Mouse (Mus musculus) CD4-positive helper T cell, adult 2 months (primary cell): Measurements from ENCODE around the gene Mbtd1.

Source experiments
- DNase-seq: peaks from one replicate; pipeline ENCODE4 v3.0.0-alpha.2; 2012; ENCODE audit warnings: low read depth, missing footprints, low spot score

Gene Mbtd1

GRCm38 (mm10) chr11:93948887-93949567, 63.4 kb downstream of the Mbtd1 start:
- DNase-seq: no peak

DNA sequence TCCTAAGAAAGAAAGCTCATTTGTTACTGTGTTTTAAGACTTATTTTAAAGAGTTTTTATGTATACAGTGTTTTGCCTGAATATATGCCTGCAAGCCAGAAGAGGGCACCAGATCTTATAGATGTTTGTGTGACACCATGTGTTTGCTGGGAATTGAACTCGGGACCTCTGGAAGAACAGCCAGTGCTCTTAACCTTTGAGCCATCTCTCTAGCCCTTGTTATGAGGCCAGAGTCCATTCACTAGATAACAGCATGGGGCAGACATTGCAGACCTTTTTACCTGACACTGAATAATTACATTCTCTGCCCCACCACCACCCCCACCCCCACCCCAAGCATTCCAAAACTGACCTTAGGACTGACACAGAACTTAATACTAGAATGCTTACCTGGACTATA, 64.4 kb downstream of the Mbtd1 start:
- no peak for DNase-seq

DNA sequence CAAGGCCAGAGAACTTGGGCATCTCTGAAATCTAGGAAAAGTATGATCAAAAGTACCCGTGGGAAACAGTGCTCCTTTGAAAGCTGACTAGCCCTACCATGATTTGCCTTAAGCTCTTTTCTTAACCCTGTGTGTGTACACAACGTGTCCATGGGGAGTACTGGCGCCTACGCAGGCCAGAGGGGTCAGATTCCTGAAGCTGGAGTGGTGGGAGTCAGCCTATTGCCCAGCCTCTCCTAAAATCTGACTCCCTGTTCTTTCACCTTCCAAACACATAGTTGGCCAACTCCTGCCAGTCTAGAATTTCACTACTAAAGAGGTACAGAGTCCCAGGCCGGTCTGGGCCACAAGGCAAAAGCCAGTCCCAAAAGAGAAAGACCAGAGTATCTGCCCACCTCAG, 66.7 kb downstream of the Mbtd1 start:
- no peak for DNase-seq

- DNase-seq: peak; percentile 33
These were observed 69.1 kb downstream of the Mbtd1 start for GRCm38 (mm10) chr11:93954738-93955255.

- peak; percentile 93 for DNase-seq
These were observed 69.9 kb downstream of the Mbtd1 start for GRCm38 (mm10) chr11:93955256-93956150.

DNA sequence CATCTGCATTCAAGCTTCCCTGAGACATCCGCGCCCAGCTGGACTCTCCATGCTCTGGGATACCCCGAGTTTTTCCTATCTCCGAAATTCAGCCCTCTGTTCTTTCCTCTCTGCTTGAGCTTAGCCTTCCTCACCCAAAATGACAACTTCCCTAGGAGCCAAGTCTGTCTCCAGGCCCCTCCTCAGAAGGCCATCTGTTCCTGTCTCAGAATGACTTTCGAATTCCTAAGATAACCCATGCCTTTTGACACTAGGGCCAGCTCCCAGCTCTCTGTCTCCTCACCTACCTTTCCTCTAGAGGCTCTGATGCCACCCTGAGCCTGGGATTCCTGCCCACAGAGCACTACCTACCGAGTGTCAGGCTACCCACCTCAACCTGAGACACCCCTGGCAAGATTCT, 70.5 kb downstream of the Mbtd1 start, which contains the start of gene Nme2:
Gene Nme2, minus strand, starts transcription at position 101 of the 400 bp plus-strand sequence.
- DNase-seq: no peak

DNA sequence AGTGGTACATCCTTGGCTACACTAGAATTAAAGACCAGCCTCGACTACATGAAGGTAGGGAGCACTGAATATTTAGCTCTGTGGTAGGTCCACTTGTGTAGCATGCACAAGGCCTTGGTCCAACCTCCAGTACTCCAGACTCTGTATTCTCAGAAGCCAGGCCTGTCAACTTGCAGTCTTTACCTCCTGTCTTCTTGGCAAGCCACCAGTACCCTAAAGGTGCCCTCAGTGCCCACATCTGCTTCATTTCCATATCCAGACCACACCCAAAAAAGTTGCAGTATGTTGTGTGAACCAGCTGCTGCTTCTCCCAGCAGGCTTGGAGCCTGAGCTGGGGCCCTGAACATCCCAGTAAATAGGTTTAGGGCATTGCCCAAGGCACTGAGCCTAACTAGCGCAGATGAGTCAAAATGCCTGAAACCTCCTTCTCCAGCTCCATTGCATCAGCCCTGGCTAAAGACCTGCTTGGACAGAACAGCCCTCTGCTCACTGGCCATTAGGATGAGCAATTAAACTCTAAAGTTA, 71.4 kb downstream of the Mbtd1 start:
- no peak for DNase-seq

GRCm38 (mm10) chr11:93957746-93958145, 72.1 kb downstream of the Mbtd1 start:
- DNase-seq: no peak

DNA sequence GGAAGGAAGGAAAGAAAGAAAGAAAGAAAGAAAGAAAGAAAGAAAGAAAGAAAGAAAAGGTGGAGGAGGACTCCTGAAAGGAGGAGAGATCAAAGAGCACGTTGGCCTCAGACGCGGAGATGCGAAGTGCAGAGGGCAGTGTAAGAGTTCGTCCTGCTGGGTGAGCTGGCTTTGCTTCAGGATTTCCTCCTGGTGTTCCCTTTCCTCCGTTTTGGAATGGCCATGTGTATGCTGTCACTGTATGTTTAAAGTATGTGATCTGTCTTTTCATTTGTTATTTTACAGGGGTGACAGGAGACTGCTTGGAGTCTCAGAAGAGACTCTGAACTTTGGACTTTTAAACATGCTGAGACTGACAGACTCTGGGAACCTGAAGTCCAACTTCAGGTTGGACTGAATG, 75.8 kb downstream of the Mbtd1 start:
- DNase-seq: no peak

GRCm38 (mm10) chr11:93963013-93963412, 77.4 kb downstream of the Mbtd1 start:
- no peak for DNase-seq

- DNase-seq: no peak
These were observed 79.7 kb downstream of the Mbtd1 start for GRCm38 (mm10) chr11:93965391-93965790.

DNA sequence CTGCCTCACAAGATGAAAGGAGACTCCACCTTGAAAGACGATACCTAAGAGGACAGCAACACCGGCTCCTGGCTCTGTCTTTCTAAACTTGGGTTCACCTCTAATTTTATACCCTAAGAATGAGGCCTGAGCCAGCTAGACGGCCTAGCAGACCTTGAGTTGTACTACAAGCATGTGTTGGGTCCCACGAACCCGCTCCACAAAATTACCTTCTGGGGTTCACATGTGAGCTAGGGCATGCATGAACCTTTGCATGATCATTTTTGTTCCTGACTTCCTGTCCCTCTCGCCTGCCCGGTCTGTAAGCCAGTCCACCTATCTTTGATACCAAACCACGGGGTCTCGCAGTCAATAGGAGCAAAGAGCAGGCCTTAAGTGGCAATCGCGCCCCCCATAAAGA, 81.7 kb downstream of the Mbtd1 start:
- no peak for DNase-seq

- DNase-seq: peak; percentile 99
These were observed 82.6 kb downstream of the Mbtd1 start, which contains the start of the genes Gm20390 and Nme1 for GRCm38 (mm10) chr11:93968005-93968847. Gene Gm20390, minus strand, starts transcription at chr11:93968293. Gene Nme1, minus strand, starts transcription at chr11:93968521.

- peak; percentile 10 for DNase-seq
These were observed 83.1 kb downstream of the Mbtd1 start for GRCm38 (mm10) chr11:93968848-93969128.

- DNase-seq: no peak
These were observed 83.5 kb downstream of the Mbtd1 start for GRCm38 (mm10) chr11:93969171-93969570.

DNA sequence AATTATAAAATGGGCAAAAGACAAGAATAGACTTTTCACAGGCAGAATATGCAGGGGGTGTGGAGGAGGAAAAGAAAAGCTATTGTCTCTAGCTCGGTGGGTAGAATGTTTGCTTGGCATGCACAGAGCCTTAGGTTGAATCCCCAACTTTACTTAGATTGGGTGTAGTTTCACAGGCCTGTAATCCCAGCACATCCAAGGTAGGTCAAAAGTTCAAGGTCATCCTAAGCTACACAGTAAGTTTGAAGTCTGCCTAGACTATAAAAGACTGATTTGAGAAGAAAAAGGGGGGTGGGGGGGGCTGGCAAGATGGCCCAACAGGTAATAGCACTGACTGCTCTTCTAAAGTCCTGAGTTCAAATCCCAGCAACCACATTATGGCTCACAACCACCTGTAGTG, 84.1 kb downstream of the Mbtd1 start:
- no peak for DNase-seq

DNA sequence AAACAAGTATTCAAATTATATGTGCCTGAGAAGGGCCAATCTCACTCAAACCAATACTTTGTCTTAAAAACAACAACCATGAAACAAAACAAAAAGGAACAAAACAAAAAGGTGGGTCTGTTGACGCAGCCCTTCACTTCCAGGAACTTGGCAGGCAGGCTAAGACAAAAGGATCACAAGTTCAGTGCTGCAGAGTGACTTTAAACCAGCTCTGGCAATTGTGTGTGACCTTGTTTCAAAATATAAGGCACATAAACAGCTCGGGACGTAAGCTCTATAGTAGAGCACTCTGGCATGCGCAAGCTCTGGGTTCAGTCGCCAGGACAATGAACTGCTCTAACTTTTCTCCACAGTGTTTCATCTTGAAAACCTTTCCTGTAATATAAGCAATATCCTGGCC, 87.3 kb downstream of the Mbtd1 start:
- DNase-seq: no peak

DNA sequence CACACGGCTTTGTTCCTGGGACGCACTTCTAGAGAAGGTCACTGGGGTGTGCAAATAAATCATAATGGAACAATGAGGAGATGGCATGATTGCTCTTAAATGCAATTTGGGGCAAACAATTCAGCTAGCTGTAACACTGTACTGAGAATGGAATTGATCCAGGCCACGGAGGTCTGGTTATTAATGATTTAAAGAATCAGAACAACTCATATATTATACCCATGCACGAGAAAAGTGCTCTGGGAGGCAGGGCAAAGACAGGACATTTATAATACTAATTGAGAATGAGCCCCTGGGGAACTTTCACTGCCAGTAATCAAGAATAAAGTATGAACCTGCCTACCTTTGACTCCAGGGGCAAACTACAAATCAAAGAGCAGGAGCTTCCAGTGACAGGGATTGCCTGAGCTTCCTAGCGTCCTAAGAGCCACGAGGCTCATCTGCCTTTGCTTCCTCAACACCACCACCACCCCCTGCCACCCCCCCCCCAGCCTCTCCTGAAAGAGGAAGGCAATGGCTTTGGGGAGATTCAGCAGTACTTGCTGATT, 93.9 kb downstream of the Mbtd1 start:
- no peak for DNase-seq

GRCm38 (mm10) chr11:93984619-93985018, 99.0 kb downstream of the Mbtd1 start:
- no peak for DNase-seq

DNA sequence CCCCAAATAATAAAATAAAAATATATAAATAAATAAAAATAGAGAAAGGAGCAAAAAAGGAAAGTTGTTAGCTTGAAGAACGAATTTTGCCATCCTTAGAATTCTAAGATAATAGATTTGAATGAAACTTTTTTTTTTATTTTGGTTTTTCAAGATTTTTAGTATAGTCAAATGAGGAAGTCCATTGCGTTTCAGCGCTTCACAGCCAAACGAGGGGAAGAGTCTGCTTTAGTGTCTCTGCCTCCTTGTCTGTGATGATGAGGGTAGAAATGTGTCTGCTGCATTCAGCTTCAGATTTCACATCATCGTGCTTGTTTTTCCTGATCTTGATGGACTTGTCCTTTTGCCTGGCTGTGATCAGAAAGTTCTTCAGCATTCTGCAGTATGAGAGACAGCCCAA, 99.6 kb downstream of the Mbtd1 start:
- DNase-seq: no peak

DNA sequence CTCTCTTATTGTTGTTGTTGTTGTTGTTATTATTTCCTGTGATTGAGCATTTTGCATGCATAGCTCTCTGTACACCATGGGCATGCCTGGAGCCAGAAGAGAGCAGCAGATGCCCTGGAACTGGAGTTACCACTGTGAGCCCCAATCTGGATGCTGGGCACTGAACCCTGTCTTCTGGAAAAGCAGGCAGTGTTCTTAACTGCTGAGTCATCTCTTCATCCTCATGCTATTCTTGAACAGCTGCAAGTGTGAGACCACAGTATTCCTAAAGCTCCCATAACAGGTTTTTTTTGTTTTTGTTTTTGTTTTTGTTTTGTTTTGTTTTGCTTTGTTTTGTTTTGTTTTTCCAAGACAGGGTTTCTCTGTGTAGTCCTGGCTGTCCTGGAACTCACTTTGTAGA, 100.6 kb downstream of the Mbtd1 start:
- DNase-seq: no peak
